Mouse (Mus musculus) thymus, adult 2 months (tissue): Measurements from ENCODE around the gene 1700017B05Rik.

Experiments used
- CTCF ChIP-seq: fragments of 200-500 bp; IDR thresholded peaks from 2 replicates; pipeline ENCODE4 v1.5.1; 2012; ENCODE audit warnings: mild to moderate bottlenecking, control low read depth, low read length, moderate library complexity, borderline replicate concordance; ENCODE audit not compliant: control insufficient read depth, poor library complexity, insufficient read depth; ENCODE audit errors: extremely low read depth
- POLR2A ChIP-seq: fragments of 200-500 bp; IDR thresholded peaks from 2 replicates; pipeline ENCODE4 v1.6.1; 2012; ENCODE audit warnings: mild to moderate bottlenecking, low read length, control low read depth, moderate library complexity; ENCODE audit not compliant: control insufficient read depth, poor library complexity, insufficient read depth; ENCODE audit errors: extremely low read depth

- TF ChIP-seq CTCF = no peak
- TF ChIP-seq POLR2A = no peak
Observed at GRCm38 (mm10) chr9:57212448-57213222, 49.8 kb downstream of the 1700017B05Rik start.
